Mouse (Mus musculus) Muller cell, postnatal 12 days (primary cell): ENCODE measurements around the gene Gsdma2.
"Not testable (repeated sequence)": the region's sequence is repeated elsewhere in the genome, so short reads cannot be mapped to it uniquely, and the experiment has no call there.

Source experiments
- DNase-seq: peaks from one replicate; pipeline ENCODE4 v3.0.0-alpha.2; 2015; ENCODE audit errors: inconsistent ontology term

Gsdma2 gene

DNA sequence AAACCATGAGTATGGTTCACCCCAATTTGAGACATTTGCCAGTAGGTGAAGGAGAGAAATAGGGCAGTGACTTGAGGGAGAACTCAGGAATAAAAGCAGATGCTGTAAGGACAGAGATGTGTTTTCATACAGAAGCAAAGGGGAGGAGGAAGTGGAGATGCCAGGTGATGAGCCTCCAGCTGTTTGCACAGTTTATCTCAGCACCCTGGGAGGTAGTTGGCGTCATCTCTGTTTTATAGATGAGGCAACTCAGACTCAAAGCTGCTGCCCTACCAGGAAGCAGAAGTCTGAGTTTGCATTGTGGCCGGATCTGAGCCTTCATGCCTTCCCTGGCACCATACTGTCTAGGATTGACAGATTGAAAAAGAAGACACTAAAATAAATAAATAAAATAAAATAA, 22.4 kb downstream of the Gsdma2 start:
- no peak for DNase-seq

DNA sequence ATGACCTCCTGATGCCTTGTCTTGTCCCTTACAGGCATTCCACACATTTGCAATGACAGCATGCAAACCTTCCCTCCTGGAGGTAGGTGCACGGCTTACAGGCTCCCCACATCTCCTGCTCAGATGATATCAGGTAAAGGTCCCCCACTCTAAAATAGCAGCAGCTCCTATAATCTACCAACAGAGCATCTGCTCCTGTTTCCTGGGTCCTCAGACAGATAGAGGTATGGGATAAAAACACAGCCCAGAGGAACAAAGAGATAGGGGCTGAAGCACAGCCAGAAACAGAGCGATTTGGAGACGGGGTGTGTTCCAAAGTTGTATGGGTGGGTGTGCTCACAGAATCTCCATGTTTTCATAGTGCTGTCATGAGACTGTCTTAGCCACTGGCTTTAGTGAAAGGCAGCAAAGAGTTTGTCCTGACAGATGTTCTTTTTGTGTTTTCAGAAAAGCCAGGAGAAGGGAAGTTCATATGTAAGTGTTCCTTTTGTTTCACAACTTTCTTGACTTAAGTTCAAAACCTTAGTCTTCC, 24.8 kb downstream of the Gsdma2 start:
- no peak for DNase-seq

DNA sequence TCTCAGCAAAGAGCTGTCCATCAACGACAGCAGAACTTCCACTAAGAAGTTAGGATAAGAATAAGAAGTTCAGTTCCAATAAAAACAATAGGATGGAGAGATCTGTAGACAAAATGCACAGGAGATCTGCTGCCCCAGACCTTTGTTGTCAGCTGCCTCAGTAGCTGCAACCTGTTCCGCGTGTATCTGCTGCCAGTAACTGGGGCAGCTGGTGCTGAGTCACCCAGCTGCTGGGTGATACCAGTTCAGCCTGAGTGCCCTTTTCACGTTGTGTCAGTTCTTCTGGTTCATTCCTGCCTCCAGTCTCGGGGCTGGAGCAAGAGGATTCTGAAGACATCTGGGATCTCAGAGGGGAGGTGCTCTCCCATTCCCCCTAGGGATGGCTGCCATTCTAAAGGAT, 25.3 kb downstream of the Gsdma2 start:
- DNase-seq, result peak; percentile 14

DNA sequence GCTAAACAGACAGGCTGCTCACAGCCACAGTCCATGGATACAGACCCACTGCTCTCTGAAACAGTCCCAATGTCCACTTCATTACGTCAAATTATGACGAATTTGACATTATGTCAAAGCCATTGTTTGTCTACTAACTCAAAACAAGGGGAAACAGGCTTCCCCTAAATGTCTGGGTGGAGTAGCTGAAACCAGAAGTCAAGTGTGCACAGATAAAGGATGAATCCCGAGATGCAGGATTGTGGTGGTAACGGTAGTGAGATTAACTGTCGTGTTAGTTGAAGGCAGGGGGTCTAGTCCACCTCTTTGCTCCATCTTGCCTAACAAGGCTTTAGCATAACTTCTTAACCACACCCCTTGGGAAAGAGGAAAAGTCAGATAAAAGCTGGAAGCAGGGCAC, 25.9 kb downstream of the Gsdma2 start:
- no peak for DNase-seq

DNA sequence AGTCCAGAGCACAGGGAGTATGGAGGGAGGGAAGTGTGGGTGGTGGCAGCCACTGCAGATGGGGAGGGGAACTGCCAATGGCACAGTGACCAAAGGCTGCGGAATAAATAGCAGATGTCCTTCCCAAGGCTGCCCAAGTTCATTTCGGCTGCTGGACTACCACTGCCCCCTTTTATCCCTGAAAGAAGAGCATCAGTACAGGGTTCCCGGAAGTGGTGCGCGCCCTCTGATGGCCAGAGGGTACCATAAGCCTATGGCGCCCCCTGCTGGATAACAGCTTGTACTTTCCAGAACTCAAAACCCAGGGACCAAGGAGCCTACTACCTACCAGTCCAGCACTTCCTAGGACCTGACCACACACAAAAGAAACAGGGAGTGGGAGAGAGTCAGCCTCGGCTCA, 26.6 kb downstream of the Gsdma2 start:
- peak; percentile 56 for DNase-seq

DNA sequence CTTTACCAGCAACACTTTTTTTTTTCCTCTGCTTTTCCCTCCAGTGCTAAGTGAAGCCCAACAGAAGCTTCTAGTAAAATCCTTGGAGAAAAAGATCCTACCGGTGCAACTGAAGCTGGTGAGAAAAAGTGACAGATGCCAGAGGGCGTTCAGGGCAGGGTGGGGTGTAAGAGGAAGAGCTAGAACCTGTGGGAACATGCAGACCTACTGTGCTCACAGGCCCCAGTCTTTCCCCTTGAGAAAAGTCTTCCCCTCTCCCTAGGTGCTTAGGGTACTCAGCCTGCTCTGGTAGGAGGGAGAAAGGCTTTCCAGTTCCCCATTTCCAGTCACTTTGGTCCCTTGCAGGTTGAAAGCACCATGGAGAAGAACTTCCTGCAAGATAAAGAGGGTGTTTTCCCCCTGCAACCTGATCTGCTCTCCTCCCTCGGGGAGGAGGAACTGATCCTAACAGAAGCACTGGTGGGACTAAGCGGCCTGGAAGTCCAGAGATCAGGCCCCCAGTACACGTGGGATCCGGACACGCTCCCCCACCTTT, 29.3 kb downstream of the Gsdma2 start:
- DNase-seq, result no peak

DNA sequence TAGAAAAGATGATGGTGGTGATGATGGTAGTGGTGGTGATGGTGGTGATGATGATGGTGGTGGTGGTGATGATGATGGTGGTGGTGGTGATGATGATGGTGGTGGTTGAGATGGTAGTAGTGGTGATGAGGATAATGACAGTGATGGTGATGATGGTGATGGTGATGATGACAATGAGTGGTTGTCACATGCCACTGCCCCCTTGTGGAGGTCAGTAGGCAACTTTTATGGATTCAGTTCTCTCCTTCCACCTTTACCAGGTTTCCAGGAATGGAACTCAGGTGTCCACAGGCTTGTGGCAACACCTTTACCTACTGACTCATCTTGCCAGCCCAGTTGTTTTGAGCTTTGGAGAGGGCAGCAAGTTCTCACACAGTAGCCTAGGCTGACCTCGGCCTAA, 33.5 kb downstream of the Gsdma2 start:
- DNase-seq, result no peak

DNA sequence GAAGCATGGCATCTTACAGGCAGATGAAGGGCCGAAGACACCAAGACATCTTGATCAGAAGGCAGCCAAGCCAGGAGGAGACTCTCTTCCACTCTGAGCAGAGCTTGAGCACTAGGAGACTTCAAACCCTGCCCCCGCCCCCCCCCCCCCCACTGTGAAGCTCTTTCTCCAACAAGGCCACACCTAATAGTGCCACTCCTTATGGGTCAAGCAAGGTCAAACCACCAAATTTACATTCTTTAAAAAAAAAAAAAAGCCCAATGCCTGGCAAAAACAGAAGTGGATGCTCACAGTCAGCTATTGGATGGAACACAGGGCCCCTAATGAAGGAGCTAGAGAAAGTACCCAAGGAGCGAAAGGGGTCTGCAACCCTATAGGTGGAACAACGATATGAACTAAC, 34.0 kb downstream of the Gsdma2 start:
- DNase-seq, result not testable (repeated sequence)

DNA sequence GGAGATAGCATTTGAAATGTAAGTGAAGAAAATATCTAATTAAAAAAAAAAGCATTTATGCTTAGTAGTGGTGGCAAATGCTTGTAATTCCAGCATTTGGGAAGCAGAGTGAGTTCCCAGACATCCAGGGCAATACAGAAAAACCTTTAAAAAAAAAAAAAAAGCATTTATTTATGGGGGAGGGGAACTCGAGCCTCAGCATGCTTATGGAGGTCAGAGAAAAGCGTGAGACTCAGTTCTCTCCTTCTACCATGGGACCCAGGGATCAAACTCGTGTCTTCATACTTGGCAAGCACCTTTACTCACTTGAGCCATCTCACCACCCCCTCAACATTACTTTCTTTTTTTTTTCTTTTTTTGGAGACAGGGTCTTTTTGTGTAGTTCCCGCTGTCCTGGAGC, 34.6 kb downstream of the Gsdma2 start:
- DNase-seq, result no peak

DNA sequence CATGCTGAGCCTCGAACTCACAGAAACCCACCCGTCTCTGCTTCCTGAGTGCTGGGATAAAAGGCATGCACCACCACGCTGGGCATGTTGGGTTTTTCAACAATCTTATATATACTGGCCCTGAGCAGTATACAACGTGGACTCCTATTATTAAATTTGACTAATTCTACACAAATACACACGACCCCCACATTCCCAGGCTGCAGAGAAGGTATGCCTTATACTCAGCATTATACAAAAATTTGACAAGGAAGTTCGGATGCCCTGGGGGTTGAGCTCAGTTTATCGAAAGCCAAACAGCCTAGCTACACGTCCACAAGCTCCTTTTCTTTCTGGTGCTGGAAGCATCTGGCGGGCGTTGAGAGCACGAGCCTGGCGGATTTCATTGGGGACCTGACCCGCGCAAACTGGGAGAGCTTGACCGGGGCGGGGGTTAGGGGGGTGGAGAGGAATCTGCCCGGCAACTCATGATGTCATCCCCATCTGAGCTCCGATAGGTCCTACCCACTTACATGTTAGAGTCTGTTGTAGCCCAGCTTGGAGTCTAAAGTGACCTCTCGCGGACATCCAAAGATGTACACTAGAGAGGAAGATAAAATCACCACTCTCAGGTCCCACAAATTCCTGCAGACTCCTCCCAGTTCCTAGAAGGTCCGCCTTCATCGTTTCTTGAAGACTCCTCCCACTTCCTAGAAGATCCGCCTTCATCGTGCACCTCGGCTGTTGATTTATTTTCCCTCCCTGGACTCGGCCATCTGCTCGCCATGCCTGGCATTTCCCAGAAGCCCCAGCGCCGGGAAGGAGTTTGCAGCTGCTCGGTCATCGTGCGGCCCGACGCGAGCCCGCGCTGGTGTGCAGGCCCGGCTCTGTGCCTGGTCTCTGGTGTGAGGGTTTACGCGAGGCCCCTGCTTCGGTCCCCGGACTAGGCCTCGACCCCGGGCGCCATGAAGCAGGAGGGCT, 35.5 kb downstream of the Gsdma2 start, which contains the start of gene Psmd3:
Gene Psmd3, plus strand, starts transcription at position 769 of the 960 bp plus-strand sequence.
- peak; percentile 98 for DNase-seq

DNA sequence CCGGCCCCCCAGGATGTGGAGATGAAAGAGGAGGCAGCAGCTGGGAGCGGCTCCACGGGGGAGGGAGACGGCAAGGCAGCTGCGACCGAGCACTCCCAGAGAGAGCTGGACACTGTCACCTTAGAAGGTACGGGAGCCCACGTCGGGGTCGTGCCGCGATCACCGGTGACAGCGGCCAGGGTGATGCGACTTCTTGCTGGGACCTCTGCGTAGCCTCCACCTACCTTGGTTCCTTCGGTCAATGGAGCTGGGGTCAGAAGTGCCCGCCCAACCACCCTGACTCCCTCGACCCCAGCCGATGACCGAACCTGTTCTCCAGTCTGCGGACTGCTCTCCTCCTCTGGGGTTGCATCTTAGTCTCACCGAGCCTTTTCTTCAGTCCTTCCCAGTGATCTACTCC, 36.3 kb downstream of the Gsdma2 start:
- no peak for DNase-seq

DNA sequence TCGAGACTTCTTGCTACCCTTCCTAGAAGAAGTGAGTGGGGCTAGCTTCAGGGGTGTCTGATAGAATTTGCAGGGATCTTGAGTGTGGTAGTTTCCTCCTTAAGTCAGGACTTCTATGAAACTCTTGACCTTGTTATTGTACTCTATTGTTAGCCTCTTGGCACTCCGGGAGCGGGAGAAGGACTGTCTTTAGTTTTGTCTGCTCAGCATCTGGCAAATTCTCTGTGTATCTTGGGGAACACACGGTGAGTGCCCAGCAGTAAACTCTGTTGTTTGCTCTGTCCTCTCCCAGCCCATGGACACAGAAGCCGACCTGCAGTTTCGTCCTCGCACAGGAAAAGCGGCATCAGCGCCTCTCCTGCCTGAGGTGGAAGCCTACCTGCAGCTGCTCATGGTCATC, 39.1 kb downstream of the Gsdma2 start:
- no peak for DNase-seq

DNA sequence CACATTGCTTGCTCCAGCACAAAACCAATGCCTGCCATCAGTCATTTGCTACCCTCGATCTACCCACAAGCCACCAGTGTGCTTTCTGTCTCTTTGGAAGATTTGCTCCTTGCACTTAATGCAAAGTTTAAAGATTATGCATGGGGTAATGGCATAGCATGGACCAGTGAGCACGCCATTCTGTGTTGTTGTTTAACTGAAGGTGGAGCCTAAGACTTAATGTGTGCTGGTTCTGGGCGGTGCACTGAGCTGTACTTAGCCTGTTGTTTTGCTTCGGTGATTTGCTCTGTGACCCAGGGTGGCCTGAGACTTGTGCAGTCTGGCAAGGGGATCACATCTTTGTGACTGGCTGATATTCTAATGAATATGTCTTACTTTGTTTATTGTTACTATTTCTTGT, 40.4 kb downstream of the Gsdma2 start:
- DNase-seq, result no peak

DNA sequence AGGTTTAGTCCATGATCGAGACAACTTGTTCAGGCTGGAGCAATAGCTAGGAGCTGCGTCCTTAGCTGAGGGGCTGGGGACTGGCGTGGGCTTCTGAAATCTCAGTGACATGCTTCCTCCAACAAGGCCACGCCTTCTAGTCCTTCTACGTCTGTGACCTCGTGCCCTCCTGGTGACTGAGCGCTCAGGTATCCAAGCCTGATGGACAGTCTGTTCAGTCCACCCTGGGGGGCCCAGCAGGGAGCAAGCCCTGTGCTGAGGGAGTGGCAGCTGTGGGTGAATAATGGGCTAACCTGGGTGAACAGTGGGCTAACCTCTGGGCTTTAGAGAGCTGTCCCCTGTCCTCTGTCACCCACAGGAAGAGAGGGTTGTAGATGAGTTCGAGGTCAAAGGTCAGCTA, 41.5 kb downstream of the Gsdma2 start:
- DNase-seq, result no peak

DNA sequence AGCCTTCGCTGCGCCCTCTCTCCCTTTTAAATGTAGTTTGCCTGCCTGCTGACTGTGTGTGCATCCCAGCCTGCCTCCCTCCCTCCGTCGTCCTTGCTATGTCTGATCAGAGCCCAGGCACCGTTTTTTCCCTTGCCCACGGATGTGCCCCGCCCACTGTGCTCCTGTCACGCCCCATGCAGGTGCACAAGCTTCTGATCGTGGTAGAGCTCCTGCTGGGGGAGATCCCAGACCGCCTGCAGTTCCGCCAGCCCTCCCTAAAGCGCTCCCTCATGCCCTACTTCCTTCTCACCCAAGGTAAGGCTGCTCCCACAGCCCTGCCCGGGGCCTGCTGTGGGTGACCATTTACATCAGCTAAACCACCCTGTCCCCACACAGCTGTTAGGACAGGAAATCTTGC, 46.6 kb downstream of the Gsdma2 start:
- DNase-seq, result no peak

DNA sequence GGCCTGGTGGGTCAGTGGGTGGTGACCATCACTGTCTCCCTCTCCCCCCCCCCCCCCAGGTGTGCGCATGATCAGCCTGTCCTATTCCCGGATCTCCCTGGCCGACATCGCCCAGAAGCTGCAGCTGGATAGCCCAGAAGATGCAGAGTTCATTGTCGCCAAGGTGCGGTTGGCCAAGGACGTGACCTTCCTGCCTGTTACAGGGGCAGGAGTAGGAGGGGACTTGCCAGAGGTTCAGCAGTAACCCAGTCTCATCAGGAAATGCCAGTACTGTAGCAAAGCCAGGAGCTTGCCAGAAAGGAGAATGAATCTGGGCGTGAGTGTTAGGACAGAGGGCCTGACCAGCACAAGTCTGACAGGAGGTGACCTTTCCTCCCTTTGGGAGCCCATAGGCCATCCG, 47.2 kb downstream of the Gsdma2 start:
- no peak for DNase-seq

DNA sequence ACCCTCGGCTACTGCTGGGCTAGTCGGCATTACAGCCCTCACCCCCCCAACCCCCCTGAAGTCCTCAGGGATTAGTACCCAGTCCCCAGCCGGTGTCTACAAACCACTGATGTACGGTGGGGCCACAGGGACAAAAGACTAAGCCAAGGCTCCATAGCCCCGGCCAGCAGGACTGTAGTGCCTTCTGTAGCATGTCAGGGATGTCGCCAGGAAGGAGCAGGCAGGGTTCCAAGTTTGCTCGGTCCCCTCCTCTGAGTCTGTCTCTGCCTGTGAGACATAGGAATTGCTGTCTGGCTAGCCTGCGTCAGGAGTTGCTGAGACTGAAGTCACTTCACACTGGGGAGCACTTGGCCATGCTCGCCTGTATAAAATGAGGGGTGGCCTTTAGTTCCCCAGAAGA, 47.7 kb downstream of the Gsdma2 start:
- DNase-seq, result no peak

DNA sequence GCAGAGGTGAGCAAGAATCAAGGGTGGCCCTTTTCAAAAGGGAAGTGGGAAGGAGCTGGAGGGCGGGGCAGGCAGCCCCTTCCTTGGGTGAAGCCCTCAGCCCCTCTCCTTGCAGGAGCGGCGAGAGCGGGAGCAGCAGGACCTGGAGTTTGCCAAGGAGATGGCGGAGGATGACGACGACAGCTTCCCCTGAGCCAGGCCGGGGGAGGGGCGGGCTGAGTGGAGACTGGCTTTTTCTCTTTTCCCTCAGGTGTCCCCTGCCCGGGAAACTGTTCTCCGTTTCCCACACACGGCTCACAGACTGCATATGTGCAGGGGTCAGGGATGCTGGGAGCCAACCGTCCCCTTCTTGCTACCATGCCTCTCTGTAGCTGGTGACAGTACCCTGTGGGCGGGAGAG, 48.8 kb downstream of the Gsdma2 start:
- no peak for DNase-seq

DNA sequence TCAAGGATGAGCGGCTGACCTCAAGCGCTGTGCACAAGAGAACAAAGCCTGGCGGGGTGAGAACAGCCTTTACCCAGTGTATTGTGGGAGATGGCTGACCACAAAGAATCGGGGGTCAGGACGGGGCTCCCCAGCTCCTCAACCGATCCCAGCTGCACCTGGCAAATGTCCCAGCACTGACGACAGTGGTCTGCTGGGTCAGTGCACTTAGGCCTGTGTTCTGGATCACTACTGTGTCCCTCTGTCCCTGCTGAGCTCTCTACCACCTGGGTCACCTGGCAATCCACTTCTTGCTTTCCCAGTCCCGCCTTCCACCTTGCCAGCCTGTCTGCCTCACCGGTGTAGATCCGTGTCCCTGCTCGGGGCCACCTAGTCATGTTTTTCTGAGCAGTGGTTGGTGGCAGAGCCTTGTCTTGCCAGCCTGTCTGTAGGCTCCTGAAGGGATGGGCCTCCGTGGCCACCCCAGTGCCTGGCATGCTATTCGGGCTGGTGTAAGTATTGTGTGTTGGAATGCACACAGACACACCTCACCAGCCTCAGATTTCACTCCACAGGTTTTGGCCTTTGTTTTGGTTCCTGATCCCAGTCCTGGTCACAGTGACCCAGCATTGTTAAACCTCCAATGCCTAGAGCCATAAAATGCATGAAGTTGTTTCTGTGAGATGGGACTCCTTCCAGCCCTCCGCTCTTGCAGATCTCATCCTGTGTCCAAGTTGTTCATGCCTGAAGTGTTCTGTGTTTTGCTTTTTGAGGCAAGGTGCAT, 50.1 kb downstream of the Gsdma2 start:
- DNase-seq, result peak; percentile 29

DNA sequence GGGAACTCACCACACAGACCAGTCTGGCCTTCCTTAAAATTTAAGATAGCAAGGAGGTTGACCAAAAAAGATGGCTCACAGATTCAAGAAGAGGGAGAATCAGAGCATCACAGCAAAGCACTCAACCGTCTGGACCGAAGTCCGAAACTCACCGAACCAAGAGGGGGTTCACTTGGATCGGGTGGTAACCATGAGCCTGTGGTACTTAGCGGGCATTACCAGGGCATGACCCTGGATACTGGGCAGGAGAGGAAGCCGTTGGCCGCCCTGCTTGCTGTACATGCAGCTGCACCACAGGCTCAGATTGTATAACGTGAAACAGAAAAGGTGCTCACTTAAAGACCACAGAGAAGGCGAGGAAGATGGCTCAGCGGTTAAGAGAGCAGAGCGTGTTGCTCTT, 50.7 kb downstream of the Gsdma2 start:
- no peak for DNase-seq

DNA sequence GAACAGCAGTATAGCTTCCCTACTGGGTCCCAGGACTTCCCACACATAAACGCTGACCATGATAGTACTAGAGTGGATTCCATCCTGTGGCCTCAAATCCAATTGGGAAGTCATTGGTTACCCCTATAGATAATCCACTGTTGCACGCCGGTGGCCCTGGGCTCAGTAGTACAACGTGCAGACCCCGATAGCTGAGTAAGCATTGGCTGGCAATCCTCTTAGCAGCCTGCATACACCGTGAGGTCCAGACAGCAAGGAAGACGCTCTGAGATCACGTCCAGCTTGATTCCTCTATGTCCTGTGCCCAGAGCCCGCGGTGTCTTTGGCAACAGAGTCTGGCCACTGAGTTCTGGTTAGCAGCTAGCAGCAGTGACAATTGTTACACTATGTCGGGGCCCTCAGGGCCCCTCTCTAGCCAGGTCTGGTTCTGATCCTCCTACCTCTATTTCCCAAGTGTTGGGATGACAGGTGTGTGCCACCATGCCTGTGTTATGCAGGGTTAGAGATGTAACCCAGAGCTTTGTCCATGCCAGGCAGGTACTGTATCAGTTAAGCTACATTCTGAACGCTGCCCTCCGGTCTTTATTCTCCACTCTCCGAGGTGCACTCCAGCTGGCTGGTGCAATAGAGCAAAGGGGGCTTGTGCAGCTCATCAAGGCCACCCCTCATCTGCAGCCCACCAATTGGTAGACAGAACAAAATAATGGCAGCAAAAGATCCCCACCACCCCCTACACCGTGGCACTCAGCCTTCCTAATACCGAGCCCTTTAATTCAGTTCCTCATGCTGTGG, 52.5 kb downstream of the Gsdma2 start:
- DNase-seq, result no peak

DNA sequence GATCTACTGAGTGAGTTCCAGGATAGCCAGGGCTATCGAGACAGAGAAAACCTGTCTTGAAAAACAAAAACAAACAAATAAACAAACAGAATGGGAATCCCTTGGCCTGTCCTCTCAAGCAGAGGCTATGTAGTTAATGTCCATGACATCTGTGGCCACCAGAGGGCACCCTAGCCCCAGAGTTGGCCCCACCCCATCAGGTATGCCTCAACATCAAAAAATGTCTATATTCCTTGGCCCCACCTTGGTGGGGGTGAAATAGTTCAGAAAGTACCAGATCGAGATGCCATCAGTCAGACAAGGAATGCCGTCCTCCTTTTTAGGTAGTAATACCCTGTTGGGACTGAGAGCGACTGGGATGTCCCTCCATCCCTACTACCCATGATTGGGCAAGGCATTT, 53.4 kb downstream of the Gsdma2 start:
- DNase-seq, result peak; percentile 69
